Mouse (Mus musculus) limb, embryonic 12.5 days (tissue): ENCODE data around the gene Klk1b11. TPM values are rescaled to one million over a fixed set of nuclear protein-coding genes. Genes with fewer than 3 reads are reported as not detected.

Source experiments
- ATAC-seq: fragments of 200-750 bp; cut with Nextera tagmentation; 2 replicates; pipeline ENCODE4 v1.8.0; 2017; ENCODE audit warnings: low read depth, moderate TSS enrichment; ENCODE audit not compliant: insufficient number of reproducible peaks, insufficient read depth, low FRiP score, low TSS enrichment
- H3K27ac ChIP-seq: fragments of 300-500 bp; sonication (generic); 2 replicates; pipeline ENCODE4 v1.5.1; 2016; ENCODE audit warnings: mild to moderate bottlenecking, moderate library complexity
- H3K27me3 ChIP-seq: fragments of 300-500 bp; sonication (generic); 2 replicates; pipeline ENCODE4 v1.6.1; 2016; ENCODE audit warnings: mild to moderate bottlenecking, moderate library complexity
- H3K36me3 ChIP-seq: fragments of 300-500 bp; sonication (generic); 2 replicates; pipeline ENCODE4 v1.6.1; 2016; ENCODE audit warnings: mild to moderate bottlenecking, moderate library complexity
- H3K4me1 ChIP-seq: fragments of 300-500 bp; sonication (generic); replicated peaks from 2 replicates; pipeline ENCODE4 v1.6.1; 2016
- H3K4me2 ChIP-seq: fragments of 300-500 bp; sonication (generic); 2 replicates; pipeline ENCODE4 v1.6.1; 2016; ENCODE audit warnings: mild to moderate bottlenecking, moderate library complexity
- H3K4me3 ChIP-seq: fragments of 300-500 bp; sonication (generic); replicated peaks from 2 replicates; pipeline ENCODE4 v1.5.1; 2016; ENCODE audit warnings: mild to moderate bottlenecking
- H3K9ac ChIP-seq: fragments of 300-500 bp; sonication (generic); replicated peaks from 2 replicates; pipeline ENCODE4 v1.6.1; 2016; ENCODE audit warnings: mild to moderate bottlenecking, moderate library complexity
- H3K9me3 ChIP-seq: fragments of 300-500 bp; sonication (generic); 2 replicates; pipeline ENCODE4 v1.6.1; 2016; ENCODE audit warnings: mild to moderate bottlenecking, moderate library complexity
- WGBS: fragments of 180-500 bp; shearing (Covaris S2); methylation state at CpG from one replicate; pipeline ENCODE4 v1.1.7; 2016; 5-methylcytosine and 5-hydroxymethylcytosine counted together
- polyA plus RNA-seq: library from polyadenylated mRNA; unstranded; fragments of >200 nt; fragmentation: Nextera tagmentation; extraction: Ambion mirVana; gene quantifications from 2 replicates; pipeline ENCODE4 v1.2.1, GENCODE M21; 2016

The Klk1b11 gene
- polyA plus RNA-seq, 1 experiment from 2014 or later, result not detected

DNA sequence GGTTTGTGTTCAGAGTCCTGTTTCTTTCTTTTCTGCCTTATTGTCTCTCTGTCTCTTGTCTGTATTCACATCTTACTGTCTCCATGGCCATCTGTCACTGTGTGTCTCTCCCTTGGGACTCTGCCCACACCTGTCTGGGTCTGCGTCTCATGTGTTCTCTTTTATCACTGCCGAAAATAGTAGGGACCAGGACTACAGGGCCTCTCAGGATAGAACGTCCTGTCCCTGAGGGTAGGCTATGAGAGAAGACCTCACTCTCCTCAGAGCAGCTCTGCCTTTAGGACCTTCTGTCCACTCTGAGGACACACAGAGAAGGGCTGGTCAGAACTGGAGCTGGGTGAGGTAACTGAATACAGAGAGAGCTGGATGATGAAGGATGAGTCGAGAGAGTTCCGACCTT lies 19.4 kb downstream of the Klk1b11 start:
- H3K4me2 ChIP-seq, result no peak overlapping the region
- no peak overlapping the region for H3K27ac ChIP-seq
- no peak overlapping the region for H3K4me3 ChIP-seq
- no peaks in the 10 kb centered on the region for H3K4me1 ChIP-seq
- no peaks in the 10 kb centered on the region for H3K27me3 ChIP-seq
- WGBS, result 89% methylated on average over 5 of the region's 5 CpGs
- ATAC-seq, result no peak
- no peaks in the 10 kb centered on the region for H3K36me3 ChIP-seq
- H3K9me3 ChIP-seq, result no peaks in the 10 kb centered on the region
- no peak overlapping the region for H3K9ac ChIP-seq

Other genes with a start within 250 kb of the Klk1b11 start
- not detected in 2 replicates for gene Klk12, start 227.0 kb upstream of the Klk1b11 start, polyA plus RNA-seq
- gene Klk11, start 221.3 kb upstream of the Klk1b11 start, polyA plus RNA-seq, result not detected in 2 replicates
- gene Klk10, start 214.8 kb upstream of the Klk1b11 start, polyA plus RNA-seq, result 0.35 and 0.41 TPM in 2 replicates
- 0.14 and 0.19 TPM in 2 replicates for gene Klk9, start 204.0 kb upstream of the Klk1b11 start, polyA plus RNA-seq
- gene Klk8, start 198.3 kb upstream of the Klk1b11 start, polyA plus RNA-seq, result 12.7 and 13.4 TPM in 2 replicates
- gene Klk7, start 184.6 kb upstream of the Klk1b11 start, polyA plus RNA-seq, result 0.10 TPM in 1 of 2 replicates, not detected in the other
- not detected in 2 replicates for gene Klk6, start 171.4 kb upstream of the Klk1b11 start, polyA plus RNA-seq
- 0.28 TPM in 1 of 2 replicates, not detected in the other for gene Klk5, start 153.9 kb upstream of the Klk1b11 start, polyA plus RNA-seq
- gene Klk4, start 114.7 kb upstream of the Klk1b11 start, polyA plus RNA-seq, result 0.23 TPM in 1 of 2 replicates, not detected in the other
- not detected in 2 replicates for gene Klk15, start 62.1 kb upstream of the Klk1b11 start, polyA plus RNA-seq
- not detected in 2 replicates for gene Klk1b8, start 45.2 kb upstream of the Klk1b11 start, polyA plus RNA-seq
- not detected in 2 replicates for gene Klk1b1, start 29.1 kb upstream of the Klk1b11 start, polyA plus RNA-seq
- not detected in 2 replicates for gene Klk1b9, start 19.8 kb upstream of the Klk1b11 start, polyA plus RNA-seq
- gene Klk1b26, start 16.3 kb downstream of the Klk1b11 start, polyA plus RNA-seq, result not detected in 2 replicates
- not detected in 2 replicates for gene Klk1b27, start 56.4 kb downstream of the Klk1b11 start, polyA plus RNA-seq
- gene Klk1b21, start 106.5 kb downstream of the Klk1b11 start, polyA plus RNA-seq, result not detected in 2 replicates
- gene Klk1b22, start 116.8 kb downstream of the Klk1b11 start, polyA plus RNA-seq, result not detected in 2 replicates
- gene Klk1b16, start 140.9 kb downstream of the Klk1b11 start, polyA plus RNA-seq, result not detected in 2 replicates
- gene Klk1b24, start 192.4 kb downstream of the Klk1b11 start, polyA plus RNA-seq, result not detected in 2 replicates
- not detected in 2 replicates for gene Klk1b3, start 202.3 kb downstream of the Klk1b11 start, polyA plus RNA-seq
- gene Klk1b4, start 211.6 kb downstream of the Klk1b11 start, polyA plus RNA-seq, result not detected in 2 replicates
- gene Klk1b5, start 220.1 kb downstream of the Klk1b11 start, polyA plus RNA-seq, result not detected in 2 replicates
- gene Klk1, start 229.5 kb downstream of the Klk1b11 start, polyA plus RNA-seq, result not detected in 2 replicates
- 0.14 TPM in 1 of 2 replicates, not detected in the other for gene Gm36864, start 240.3 kb downstream of the Klk1b11 start, polyA plus RNA-seq